Mouse (Mus musculus) erythroblast, adult 5-6 weeks (primary cell): Measurements from ENCODE around the gene D1Ertd622e. TPM values are rescaled to one million over a fixed set of nuclear protein-coding genes. Genes with fewer than 3 reads are reported as not detected.

ENCODE experiments used
- ATAC-seq: replicated peaks from 2 replicates; pipeline ENCODE4 v1.8.0; 2016; ENCODE audit warnings: moderate number of reproducible peaks, mild to moderate bottlenecking, moderate TSS enrichment, inconsistent platforms; ENCODE audit not compliant: poor library complexity, low FRiP score, severe bottlenecking
- total RNA-seq, 2 experiments: library from RNA; stranded (forward) in 1 of 2; stranded (reverse) in 1 of 2; fragments of 150-400 nt in 1 of 2; fragments of 200-764, 138-1000 nt in 1 of 2; gene quantifications; 2 replicates each; pipeline versions ENCODE4 v1.2.3 to v1.2.4; 2015 to 2017; ENCODE audit warnings: low replicate concordance in 2 of 2

Gene D1Ertd622e
- total RNA-seq, 2 experiments from 2014 or later: 64.9 to 93.8 TPM

GRCm38 (mm10) chr1:97647037-97647436 is 14.8 kb downstream of the D1Ertd622e start:
- ATAC-seq: 0 out of 2 replicates have a peak, but pooled peaks have one; percentile 22

- ATAC-seq: no peak
These were observed 27.8 kb downstream of the D1Ertd622e start for GRCm38 (mm10) chr1:97634104-97634503.

DNA sequence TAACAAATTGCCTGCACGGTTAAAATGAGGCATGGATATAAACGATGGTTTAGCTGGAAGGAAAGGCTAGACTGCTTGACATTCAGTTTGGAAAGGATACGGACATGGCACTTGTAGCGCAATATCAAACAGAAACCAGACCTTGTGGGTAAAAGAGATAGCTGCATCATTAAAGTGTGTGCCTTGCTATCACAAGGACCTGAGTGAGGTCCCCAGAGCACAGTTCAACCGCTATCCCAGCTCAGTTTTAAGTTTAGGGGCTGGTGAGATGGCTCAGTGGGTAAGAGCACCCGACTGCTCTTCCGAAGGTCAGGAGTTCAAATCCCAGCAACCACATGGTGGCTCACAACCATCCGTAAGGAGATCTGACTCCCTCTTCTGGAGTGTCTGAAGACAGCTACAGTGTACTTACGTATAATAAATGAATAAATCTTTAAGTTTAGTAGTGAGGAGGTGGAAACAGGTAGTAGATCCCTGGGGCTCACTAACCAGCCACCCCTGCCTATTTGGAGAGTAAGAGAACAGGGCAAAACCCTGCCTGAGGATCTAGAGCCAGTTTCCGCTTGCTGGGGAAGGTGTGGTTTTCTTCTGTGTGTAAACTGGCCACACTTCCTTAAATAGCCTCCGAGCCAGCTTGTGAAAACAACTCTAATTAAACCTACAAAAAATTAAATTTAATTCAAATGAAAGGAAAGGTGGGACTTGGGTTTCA is 29.2 kb downstream of the D1Ertd622e start:
- ATAC-seq: peak; percentile 91

DNA sequence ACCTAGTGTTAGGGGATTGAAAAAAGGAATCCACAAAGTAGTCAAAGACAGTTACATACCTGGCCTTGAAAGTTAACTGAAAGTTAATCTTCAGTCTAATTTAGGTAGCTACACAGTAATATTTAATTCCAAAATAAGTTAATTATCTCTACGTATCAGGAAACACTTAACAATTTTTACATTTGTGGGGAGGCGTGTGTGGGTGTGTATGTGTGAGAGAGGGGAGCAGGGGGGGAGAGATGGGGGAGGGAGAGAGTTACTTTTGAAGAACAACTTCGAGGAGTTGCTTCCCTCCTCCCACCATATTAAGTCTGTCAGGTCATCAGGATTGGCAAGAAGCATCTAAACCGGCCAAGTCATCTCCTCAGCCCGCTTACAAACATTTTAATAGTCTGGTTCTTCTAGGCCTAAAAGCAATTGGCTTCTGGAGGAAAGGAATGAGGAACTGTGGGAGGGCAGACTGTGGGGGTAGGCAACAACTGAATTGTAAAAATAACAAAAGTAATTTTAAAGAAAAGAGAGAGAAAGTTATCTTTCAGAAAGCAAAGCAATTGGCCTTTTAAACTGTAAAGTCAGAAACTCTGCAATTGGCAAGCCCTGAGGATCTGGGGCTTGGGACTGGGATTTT is 29.9 kb downstream of the D1Ertd622e start:
- ATAC-seq: 0 out of 2 replicates have a peak, but pooled peaks have one; percentile 34

DNA sequence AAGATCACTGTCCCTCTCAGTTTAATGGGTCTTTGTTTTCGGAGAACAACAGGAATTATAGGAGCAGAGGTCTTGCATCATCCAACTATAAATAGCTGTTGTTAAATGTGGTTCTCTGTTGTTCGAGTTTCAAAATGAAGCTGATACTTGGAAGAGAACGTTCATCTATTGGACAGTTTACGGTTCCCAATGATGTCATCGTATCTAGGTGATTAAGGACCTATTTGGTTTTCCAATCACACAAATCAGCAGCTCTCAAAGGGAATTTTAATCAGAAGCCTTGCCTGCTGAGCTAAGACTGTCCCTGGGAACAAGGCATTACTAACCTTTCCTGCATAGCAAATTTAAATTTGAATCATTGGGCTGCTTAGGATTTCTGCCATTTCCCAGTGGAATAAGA is 31.7 kb downstream of the D1Ertd622e start:
- ATAC-seq: no peak

DNA sequence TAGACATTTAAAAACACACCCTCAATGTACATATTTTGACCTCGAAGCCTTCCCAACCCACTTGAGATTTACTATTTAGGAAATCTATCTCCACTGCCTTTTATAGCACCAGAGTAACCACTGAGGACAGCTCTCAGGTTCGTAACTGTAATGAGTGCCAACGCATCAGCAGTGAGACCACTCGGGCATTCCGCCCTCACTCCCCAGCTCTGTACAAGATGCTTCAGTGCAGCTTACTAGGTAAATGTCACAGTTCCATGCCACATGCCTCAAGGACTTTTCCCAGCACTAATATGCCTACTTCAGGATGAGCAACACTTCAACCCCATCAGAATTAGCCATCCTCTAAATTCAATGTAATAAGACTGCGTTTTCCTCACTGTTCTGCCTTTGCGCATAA is 33.0 kb downstream of the D1Ertd622e start:
- no peak for ATAC-seq

DNA sequence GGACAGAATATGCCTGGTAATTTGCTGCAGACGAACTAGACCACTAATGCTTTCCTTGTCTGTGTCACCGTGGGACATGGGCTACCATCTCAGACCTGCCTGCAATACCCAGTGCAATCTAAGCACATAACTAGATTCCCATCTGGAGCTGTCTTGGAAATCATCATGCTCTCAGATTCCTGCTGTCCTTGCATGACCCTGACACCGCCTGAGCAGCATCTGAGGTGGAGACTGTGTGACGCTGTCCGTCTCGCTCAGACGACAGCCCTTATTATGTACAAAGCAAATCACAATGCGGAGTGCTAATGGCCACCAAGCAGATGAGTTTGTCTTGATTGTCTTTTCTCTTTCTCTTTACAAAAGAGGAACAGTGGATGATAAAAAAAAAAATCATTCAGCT is 33.9 kb downstream of the D1Ertd622e start:
- no peak for ATAC-seq

DNA sequence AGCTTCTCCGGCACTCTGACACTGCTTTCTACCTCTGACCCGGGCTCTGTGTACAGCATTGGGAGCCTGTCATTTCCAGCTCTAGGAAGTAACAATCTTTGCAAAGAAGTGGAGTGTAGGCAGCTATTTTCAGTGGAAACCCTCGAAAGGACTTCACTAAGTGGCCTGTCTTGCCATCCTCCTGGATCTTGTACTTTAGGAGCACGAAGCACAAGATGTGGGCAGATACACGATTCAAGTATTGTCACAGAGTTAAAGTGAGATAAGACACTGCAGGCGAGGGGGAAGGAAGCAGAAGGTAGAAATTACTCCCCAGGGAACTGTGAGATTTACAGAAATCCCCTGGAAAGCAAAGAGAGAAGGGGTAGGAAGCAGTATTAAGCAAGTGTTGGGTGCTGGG is 36.4 kb downstream of the D1Ertd622e start:
- ATAC-seq: no peak

- ATAC-seq: no peak
These were observed 37.5 kb downstream of the D1Ertd622e start for GRCm38 (mm10) chr1:97624386-97624785.

GRCm38 (mm10) chr1:97623214-97623856 is 38.5 kb downstream of the D1Ertd622e start:
- no peak for ATAC-seq

DNA sequence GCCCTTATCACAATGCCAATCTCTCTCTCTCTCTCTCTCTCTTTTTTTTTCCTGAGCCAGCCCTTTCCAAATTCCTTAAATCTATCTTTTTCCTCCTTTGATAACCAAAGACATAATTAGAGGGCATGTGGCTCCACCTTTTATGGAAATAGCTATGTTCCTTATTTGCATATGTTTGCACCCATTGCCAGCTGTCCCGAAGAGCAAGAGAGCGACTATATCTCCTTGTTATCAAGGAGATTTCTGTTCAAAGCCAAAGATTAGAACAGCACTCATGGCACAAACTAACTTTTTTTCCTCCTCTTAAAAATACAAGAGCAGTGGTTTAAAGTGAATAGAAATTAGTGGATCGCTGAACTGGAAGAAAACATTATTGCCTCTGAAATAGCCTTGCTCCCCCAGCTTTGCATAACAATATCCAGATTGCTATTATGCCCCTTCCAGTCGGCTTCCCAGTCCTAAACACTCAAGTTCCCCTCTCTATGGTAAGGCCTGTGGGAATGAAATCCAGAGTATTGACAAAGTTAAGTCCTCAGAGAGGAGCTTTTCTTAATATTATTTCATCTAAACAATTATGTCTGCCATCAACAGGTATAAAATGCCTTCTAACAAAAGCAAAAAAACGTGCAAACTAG is 39.2 kb downstream of the D1Ertd622e start:
- ATAC-seq: no peak

DNA sequence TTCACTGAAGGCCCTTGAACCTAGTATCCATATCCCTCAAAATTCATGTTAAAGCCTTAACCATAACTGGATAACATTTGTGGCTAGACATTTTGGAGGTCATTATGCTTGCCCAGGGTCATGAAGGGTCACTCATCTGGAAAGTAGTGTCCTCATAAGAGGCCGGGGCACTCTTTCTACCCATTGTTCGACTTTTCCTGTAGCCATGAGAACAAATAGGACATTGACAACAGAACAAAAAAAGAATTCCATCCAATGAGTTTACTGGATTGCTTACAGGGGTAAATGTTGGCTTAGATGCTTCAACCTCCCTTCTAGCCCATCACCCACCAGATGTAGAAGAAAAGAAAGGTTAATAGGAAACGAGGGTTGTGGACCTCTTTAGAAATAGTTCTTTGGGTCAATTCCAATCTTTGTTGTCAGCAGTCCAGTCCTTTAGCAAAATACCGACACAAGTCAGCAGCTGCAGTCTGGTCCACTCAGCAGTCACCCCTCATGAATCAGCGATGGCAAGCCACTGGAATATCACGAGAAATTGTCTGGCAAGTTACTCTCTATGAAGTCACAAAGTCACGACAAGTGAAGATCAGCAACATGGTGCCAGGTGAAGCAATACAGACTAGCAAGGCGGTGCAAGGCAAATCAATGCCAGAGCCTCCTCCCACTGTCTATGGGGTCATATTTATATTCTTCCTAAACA is 42.1 kb downstream of the D1Ertd622e start:
- no peak for ATAC-seq

- no peak for ATAC-seq
These were observed 46.3 kb downstream of the D1Ertd622e start for GRCm38 (mm10) chr1:97615525-97615924.

DNA sequence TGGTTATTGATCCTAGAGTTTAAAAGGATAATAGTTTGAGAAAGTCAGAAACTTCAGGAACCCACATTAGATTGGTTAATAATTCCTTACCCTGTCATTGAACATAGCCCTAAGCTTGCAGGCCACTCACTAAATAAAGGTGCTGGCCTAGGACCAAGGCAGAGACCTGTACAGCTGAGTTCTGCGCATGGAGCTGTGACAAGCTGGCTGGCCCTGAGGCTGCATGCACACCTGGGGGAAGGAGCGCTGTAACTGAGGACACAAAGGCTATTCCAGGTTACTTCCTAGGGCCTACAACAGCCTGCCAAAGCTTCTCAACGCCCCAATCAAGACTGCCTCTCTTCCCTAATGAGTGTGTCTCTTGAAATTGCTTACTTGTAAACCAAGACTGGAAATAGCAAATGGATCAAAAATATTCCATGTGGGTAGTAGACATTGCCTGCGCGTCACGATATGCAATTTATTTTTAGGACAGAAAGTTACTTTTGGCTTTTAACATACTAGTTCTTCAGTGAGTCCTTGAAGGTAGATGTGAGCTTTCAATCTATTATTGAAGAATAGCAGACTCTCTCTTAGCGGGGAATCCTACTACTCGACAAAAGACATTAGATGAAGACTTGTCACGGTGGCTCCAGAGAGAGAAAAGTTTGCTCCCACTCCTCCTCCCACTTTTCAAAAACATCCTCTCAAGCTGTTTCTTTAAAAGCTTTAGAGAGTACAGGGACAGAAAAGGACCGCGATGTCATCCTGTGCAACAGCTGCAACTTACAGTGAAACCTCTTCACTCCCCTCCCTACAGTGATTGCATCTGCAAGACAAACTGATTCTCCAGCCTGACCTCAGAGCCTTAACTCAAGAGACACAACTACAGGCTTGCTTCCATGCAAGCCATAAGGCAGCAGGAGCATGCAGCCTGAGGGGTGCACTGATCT is 47.1 kb downstream of the D1Ertd622e start:
- ATAC-seq: no peak

DNA sequence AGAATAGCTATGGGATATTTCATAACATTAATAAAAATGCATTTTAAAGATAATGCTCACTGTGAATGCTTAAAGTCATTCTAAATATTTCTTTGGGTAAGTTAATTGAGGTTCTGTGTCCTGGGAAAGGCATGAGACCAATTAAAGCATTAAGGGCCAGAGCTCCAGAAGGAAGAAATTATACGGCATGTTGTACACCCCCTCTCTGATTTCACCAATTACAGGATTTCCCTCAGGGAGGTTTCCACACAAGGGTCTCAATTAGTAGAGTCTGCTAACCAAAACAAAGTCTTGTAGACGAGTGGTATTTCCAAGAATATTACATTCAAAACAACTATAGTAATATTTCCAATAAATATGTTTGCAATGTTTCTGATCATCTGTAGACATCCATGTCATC is 50.1 kb downstream of the D1Ertd622e start:
- no peak for ATAC-seq

DNA sequence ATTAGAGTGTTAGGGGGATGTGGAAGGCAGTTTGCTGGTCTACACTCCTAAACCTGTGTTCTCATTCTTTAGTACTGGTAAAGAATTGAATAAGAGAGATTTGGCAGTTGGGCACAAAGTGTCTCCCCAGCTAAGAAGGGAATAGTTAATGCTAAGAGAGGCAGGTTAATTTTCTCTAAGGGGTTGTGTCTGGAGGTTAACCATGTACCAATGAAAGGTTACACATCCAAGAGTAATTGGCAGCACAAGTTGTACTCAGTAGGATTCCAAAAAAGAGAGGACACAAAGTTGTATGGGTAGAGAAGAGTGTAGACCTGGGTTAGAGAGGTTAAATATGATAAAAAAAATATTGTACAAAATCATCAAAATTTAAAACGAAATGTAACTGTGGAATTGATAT is 58.5 kb downstream of the D1Ertd622e start:
- no peak for ATAC-seq

DNA sequence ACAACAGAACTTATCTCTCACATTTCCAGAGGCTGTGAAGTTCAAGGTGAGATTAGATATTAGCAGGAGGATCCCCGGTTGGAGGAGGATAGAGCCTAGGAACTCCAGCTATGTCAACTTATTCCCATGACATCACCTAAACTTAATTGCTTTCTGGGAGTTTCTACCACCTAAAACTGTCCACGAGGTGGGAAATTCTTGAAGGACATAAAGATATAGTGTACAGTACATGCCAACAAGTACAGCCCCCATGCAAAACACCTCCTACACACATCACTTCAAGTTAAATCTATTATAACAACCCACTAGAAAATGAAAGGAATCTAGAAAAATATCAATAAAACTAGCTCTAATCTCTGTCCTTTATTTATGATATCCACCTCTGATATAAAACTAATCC is 61.5 kb downstream of the D1Ertd622e start:
- ATAC-seq: no peak

DNA sequence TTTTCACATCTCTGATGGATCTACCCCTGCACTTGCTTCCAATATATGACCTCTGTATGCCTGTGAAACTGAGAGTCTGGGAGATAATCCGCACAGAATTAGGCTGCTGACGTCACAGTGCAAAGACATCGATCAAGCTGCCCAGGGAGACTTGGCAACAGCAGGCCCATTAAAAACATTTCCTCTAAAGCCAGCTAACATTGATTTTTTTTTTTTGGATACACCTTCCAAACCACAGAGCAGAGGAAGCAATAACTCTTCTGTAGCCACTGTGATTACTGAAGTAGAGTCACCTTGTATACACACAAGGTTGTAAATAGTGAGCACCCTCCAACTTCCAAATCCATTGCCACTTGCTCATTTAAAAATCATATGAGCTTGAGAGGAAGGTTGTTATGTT is 62.8 kb downstream of the D1Ertd622e start:
- no peak for ATAC-seq

GRCm38 (mm10) chr1:97588561-97588960 is 73.3 kb downstream of the D1Ertd622e start:
- ATAC-seq: no peak
